Mouse (Mus musculus) T-helper 1 cell (primary cell): ENCODE results near the gene Dap3.
"Not testable (repeated sequence)": the region's sequence is repeated elsewhere in the genome, so short reads cannot be mapped to it uniquely, and the experiment has no call there.

ENCODE experiments used
- in situ Hi-C: fragments of 300-600 bp; cut with MboI, MseI; formaldehyde crosslinking; loops from one replicate; pipeline ENCODE4 v1.15.1; 2025; ENCODE audit warnings: high pct_unique_total_duplicates

Dap3 gene

DNA sequence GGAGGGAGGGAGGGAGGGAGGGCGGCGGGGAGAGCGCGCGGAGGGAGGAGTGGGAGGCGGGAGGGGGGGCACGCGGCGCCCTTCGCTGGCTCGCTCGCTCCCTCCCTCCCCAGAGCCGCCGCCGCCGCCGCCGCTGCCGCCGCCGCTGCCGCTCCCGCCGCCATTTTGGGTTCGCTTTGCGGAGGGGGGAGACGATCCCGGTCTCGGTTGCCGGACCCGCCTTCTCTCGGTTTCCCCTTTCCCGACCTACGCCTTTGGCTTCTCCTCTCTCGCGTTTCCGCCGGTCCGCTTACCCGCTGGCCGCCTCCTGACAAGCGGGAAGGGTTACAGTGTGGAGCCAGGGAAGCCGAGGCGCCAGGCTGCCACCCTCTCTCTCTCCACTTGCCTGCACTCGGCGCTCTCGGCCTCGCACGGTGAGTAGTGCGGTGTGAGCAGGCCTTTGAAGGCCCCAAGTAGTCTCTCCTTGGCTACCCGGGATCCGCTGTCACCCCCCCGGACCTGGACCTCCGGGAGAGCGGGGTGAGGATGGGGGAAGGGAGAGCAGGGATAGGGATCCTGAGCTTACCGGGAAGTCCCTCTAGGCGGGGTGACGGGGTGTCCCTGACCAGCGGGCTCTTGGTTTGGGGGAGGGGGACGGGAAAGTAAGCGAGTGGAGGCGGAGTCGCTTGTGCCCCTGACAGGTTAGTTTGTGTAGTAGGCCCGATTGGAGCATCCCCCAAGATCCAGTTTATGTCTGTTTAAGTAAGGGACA is at the start of gene Dap3, which contains the start of gene Ash1l:
TSS of gene Dap3 (minus strand) at position 606 of the 751 bp plus-strand sequence.
TSS of gene Ash1l (plus strand) at position 47 of the 751 bp plus-strand sequence.
- in situ Hi-C loops: no loop called here

DNA sequence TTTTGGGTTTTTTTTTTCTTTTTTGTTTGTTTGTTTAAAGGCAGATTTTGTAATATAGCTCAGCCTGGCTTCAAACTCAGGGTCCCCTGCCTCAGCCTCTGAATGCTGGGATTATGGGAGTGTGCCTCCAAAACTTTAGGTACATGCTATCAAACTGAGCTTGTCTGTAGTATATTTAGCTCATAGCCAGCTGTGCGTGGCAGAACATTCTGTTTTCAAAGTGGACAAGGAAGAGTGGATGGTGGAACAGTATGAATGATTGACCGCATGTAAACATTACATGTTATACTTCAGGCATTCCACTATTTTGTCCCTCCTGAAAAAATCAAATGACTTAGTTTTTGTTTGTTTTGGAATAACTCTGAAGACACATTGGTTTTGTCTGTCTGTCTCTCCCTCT is 41.8 kb upstream of the Dap3 start:
- in situ Hi-C loops: no loop called here

DNA sequence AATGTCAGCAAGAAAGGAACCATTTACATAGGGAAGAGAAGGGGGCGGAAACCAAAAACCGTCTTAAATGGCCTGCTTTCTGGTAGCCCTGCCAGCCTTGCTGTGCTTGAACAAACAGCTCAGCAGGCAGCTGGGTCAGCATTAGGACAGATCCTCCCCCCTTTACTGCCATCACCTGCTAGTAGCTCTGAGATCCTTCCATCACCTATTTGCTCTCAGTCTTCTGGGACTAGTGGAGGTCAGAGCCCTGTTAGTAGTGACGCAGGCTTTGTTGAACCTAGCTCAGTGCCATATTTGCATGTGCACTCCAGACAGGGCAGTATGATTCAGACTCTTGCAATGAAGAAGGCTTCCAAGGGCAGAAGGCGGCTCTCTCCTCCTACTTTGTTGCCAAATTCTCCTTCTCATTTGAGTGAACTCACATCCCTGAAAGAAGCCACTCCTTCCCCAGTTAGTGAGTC is 33.0 kb upstream of the Dap3 start:
- in situ Hi-C loops: no loop called here

DNA sequence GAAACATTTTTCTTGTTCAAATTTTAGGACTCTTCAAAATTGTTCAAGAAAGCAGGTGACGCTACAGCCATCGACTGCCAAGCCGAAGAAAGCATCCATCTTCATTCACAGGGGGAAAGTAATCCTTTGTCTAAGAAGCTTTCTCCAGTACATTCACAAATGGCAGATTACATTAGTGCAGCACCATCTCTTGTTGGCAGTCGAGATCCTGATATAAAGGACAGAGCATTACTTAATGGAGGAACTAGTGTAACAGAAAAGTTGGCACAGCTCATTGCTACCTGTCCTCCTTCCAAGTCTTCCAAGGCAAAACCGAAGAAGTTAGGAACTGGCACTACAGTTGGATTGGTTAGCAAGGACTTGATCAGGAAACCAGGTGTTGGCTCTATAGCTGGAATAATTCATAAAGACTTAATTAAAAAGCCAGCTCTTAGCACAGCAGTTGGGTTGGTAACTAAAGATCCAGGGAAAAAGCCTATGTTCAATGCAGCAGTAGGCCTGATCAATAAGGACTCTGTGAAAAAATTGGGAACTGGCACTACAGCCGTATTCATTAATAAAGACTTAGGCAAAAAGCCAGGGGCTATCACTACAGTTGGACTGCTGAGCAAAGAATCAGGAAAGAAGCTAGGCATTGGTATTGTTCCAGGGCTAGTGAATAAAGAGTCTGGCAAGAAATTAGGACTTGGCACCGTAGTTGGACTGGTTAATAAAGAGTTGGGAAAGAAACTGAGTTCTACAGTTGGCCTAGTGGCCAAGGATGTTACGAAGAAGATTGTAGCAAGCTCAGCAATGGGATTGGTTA is 30.4 kb upstream of the Dap3 start:
- in situ Hi-C loops: no loop called here

GRCm38 (mm10) chr3:88975012-88975411 is 24.0 kb upstream of the Dap3 start:
- in situ Hi-C loops: loop anchor here (5.0 kb wide), 1 partner anchor 97 kb away; no protein-coding TSS in a partner anchor

DNA sequence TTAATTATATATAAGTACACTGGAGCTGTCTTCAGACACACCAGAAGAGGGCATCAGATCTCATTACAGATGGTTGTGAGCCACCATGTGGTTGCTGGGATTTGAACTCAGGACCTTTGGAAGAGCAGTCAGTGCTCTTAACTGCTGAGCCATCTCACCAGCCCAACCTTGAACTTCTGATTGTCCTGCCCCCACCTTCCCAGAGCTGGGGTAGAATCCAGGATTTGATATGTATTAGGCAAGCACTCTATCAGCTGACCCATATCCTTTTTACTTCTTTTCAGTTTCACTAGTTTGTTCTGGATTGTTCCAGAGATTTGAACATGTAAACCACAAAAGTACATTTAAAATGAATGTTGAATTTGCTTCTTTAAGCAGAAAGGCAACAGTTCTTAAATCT is 12.2 kb upstream of the Dap3 start:
- in situ Hi-C loops: not testable (repeated sequence)

- in situ Hi-C loops: no loop called here
These were observed 2.8 kb upstream of the Dap3 start for GRCm38 (mm10) chr3:88953736-88954135.

DNA sequence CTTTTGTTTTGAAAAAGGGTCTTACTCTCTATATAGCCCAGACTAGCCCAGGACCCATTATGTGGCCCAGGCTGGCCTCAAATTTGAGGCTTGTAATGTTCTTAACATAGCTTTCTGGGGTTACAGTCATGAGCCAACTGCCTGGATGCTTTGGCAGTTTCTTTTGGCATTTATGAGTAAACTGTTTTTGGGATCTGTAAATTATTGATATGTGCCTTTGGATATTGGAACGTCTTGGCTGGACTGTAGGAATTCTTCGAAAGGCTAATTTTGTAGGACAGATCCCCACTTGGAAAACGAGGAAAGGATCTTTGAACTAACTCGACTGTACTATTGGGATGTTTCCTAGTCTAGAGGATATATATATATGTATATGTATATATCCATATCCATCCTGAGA is 2.3 kb upstream of the Dap3 start:
- in situ Hi-C loops: no loop called here

DNA sequence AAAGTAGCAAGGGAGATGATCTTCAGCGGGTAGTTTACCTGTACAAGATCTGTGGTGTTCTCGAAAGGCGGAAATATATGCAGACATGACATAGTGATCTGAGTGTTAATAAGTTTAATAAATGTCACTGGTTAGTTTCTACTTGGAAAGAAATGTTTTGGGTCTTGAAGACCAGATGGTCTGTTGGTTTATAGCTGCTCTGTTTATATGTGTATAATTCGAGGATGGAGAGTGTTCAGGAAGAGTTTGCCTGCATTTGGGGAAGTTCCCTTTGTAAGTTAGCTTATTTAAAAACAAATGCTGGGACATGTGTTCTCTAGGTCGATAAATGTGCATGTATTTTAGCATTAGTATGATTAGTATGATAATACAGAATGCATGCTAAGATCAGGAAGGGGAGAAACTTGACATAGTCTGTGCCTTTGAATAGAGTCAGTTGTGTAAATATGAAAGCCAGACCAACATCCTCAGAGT is 383 bp upstream of the Dap3 start:
- in situ Hi-C loops: no loop called here

DNA sequence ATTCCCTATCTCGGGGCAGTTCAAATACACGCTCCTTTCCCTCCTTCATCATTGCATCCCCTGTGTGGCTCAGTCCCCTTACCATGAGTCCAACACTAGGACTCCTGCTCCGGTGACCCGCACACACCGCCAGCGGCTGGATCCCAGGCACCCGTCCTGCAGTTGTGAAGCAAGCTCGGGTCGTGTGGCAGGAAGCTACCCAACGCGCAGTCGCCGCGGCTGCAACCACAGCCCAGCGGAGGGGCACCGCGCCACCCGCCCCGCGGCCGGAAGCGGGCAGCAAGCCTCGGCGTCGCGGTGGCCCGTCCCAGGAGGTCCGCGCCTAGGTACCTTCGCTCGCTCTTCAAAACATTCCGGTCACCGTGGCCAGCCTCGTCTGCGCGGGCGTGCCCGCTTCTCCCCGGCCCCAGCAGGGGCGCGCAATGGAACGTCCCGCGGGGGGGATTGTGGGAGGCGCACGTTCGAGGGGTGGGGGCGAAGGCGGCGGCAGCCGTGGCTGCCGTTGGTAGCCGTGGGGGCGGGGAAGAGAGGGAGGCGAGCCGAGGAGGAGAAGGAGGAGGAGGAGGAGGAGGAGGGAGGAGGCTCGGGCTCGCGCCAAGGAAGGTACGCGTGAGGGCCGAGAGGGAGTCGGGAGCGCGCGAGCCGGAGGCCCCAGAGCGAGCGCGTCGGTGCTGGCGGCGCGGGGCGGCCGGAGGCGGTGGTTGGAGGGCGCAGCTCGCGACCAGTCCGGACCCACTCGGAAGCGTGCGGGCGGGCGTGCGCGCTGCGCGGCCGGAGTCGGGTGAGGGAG is 1.0 kb downstream of the Dap3 start:
- in situ Hi-C loops: no loop called here

GRCm38 (mm10) chr3:88944109-88944508 is 6.9 kb downstream of the Dap3 start:
- in situ Hi-C loops: loop anchor here (5.0 kb wide), 1 partner anchor 93 kb away; no protein-coding TSS in a partner anchor

DNA sequence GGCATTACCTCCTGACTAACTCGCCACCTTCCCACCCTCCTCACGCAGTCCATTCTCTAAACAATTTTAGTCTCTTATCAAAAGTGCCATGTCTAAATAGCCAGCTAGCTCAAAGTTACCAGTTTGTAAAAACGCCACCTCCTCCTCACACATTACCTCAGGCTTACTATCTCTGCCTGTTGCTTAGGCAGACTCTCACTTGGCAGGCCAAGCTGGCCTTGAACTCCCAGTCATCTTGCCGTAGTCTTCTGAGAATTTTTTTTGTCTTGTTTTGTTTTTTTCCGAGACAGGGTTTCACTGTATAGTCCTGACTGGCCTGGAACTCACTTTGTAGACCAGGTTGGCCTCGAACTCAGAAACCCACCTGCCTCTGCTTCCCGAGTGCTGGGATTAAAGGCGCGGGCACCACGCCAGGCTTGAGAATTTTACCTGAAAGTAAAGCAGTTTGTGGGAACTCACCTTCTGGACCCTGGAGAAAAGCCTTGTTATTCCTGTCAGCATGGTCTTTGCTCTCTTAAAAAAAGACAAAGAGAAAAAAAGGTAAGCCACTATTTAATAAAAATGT is 8.6 kb downstream of the Dap3 start:
- in situ Hi-C loops: loop anchor here (5.0 kb wide), 1 partner anchor 95 kb away; no protein-coding TSS in a partner anchor

DNA sequence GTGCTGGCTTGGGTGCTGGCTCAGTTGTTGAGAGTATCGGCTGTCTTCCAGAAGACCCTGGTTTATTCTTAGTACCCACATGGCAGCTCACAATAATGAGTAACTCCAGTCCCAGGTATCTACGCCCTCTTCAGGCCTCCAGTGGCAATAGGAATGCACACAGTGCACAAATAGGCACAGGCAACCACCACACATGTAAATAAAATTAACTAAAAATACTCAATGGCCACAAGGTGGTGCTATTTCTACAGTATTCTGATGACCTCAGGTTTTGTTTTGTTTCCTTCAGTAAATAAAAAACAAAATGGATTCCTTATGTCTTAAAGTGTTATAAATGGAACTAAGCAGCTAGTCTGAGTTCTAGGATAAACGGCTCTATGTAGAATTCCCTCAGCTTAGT is 11.2 kb downstream of the Dap3 start:
- in situ Hi-C loops: loop anchor here (5.0 kb wide), 1 partner anchor 98 kb away; no protein-coding TSS in a partner anchor

DNA sequence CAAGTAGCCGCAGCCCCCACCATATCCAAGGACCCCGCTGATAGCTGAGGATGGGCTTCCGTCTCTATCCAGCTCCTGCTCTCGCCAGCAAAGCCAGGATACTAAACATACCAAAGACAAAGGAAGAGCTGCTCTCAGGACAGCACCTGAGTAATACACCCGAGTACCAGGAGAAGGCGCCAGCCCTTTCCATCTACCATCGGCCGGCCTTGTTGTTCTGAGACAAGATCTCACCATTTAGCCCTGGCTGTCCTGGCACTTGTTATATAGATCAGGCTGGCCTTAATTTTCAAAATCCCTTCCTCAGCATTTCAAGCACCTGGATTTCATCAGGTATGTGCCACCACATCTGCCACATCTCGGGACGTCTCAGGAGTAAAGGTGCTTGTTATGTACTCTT is 11.9 kb downstream of the Dap3 start:
- in situ Hi-C loops: no loop called here

DNA sequence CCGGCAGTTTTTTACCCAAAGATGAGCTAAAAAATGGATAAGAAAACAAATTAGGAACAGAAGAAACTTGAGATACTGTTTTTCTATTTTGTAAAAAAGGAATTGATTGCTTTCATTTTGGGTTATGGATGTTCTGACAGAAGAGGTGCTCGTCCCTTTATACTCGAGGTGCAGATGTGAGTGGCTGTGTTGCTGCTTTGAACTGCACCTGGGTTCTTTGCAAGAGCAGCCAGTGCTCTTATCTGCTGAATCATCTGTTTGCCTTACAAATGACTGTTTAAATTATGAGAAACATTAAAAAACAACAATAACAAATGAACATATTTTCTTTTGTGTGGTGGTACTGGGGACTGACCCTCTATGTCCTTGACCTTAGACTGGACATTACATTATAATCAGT is 21.5 kb downstream of the Dap3 start:
- in situ Hi-C loops: no loop called here

- in situ Hi-C loops: no loop called here
These were observed 25.3 kb downstream of the Dap3 start for GRCm38 (mm10) chr3:88925651-88926050.

DNA sequence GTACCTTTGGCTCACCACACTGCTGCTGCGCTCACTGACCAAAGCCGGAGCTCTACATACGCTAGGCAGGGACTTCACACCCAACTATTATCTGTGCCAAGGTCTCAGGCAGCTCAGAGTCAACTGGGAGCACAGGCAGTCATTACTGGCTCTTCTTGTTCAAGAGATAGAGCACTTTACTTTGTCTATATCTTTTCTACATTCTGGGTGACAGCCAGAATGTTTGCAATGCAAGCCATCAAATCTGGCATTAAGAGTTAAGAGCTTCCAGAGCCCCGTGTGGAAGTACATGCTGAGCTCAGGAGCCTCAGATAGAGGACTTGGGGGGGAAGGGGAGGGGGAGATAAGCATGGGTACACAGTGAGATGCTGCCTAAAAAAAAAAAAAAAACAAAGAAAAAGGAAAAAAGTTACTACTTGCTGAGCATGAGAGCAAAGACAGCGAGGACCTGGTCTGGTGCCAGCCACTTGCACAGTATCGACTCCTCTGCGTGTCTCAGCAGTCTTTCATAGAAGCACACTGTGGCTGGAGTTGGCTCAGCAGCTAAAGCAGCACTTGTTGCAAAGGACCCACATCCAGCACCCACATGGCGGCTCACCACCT is 26.9 kb downstream of the Dap3 start:
- in situ Hi-C loops: no loop called here

GRCm38 (mm10) chr3:88921411-88921810 is 29.6 kb downstream of the Dap3 start:
- in situ Hi-C loops: no loop called here

GRCm38 (mm10) chr3:88918981-88919380 is 32.0 kb downstream of the Dap3 start:
- in situ Hi-C loops: no loop called here

GRCm38 (mm10) chr3:88914384-88914810 is 36.6 kb downstream of the Dap3 start:
- in situ Hi-C loops: no loop called here
